Mouse (Mus musculus) MEL (cell line): ENCODE measurements around the gene Hist1h2bp. TPM values are rescaled to one million over a fixed set of nuclear protein-coding genes. Genes with fewer than 3 reads are reported as not detected.

ENCODE experiments used
- DNase-seq: peaks from one replicate; pipeline ENCODE4 v3.0.0; 2011; ENCODE audit warnings: low read depth, low spot score
- H3K27ac ChIP-seq: 2 replicates; pipeline ENCODE4 v1.5.1; 2012; ENCODE audit warnings: low read depth, mild to moderate bottlenecking, control low read depth, low read length, moderate library complexity; ENCODE audit not compliant: control insufficient read depth
- H3K27me3 ChIP-seq, 2 experiments: fragments of 150-350 bp in 1 of 2; sonication (generic) in 1 of 2; 2 replicates each; pipeline ENCODE4 v1.6.1; 2012; ENCODE audit warnings: low read length in 2 of 2, mild to moderate bottlenecking in 2 of 2, improper control_type of control experiment in 1 of 2, moderate library complexity in 1 of 2; ENCODE audit not compliant: insufficient read depth in 2 of 2, control insufficient read depth in 1 of 2
- H3K36me3 ChIP-seq, 2 experiments: 2 replicates each; pipeline ENCODE4 v1.6.1; 2012 to 2014; ENCODE audit warnings: low read length in 2 of 2, improper control_type of control experiment in 1 of 2, inconsistent platforms in 1 of 2, mild to moderate bottlenecking in 1 of 2; ENCODE audit not compliant: insufficient read depth in 2 of 2, control insufficient read depth in 1 of 2
- H3K4me1 ChIP-seq, 2 experiments: fragments of 150-350 bp in 1 of 2; sonication (generic) in 1 of 2; 2 replicates each; pipeline ENCODE4 v1.6.1; 2012; ENCODE audit warnings: low read length in 2 of 2, improper control_type of control experiment in 1 of 2, mild to moderate bottlenecking in 1 of 2; ENCODE audit not compliant: insufficient read depth in 2 of 2, control insufficient read depth in 1 of 2
- H3K4me3 ChIP-seq, 2 experiments: fragments of 150-350 bp in 1 of 2; sonication (generic) in 1 of 2; 2 replicates each; pipeline ENCODE4 v1.5.1; 2012; ENCODE audit warnings: low read depth in 2 of 2, low read length in 2 of 2, mild to moderate bottlenecking in 2 of 2, moderate library complexity in 2 of 2, control low read depth in 1 of 2, improper control_type of control experiment in 1 of 2; ENCODE audit not compliant: control insufficient read depth in 1 of 2, insufficient read depth in 1 of 2
- H3K79me2 ChIP-seq: 2 replicates; pipeline ENCODE4 v1.6.1; 2012; ENCODE audit warnings: mild to moderate bottlenecking, low read length, moderate library complexity; ENCODE audit not compliant: control insufficient read depth, poor library complexity, insufficient read depth
- H3K9ac ChIP-seq: 2 replicates; pipeline ENCODE4 v1.6.1; 2012; ENCODE audit warnings: low read depth, mild to moderate bottlenecking, control low read depth, low read length, moderate library complexity; ENCODE audit not compliant: control insufficient read depth, poor library complexity, severe bottlenecking
- H3K9me3 ChIP-seq: fragments of 150-350 bp; sonication (generic); replicated peaks from 2 replicates; pipeline ENCODE4 v1.6.1; 2012; ENCODE audit warnings: mild to moderate bottlenecking, low read length, improper control_type of control experiment, moderate library complexity; ENCODE audit not compliant: insufficient read depth
- CHD1 ChIP-seq: IDR thresholded peaks from 2 replicates; pipeline ENCODE4 v1.6.1; 2012; ENCODE audit warnings: low read depth, mild to moderate bottlenecking, inconsistent platforms, low read length, improper control_type of control experiment
- CTCF ChIP-seq, 3 experiments: IDR thresholded peaks in 2 of 3; conservative IDR thresholded peaks in 1 of 3; 2 replicates each; pipeline ENCODE4 v1.5.1; 2011 to 2012; ENCODE audit warnings: low read length in 3 of 3, low read depth in 2 of 3, mild to moderate bottlenecking in 2 of 3, improper control_type of control experiment in 1 of 3, inconsistent platforms in 1 of 3, mixed read lengths in 1 of 3, moderate library complexity in 1 of 3; ENCODE audit not compliant: control insufficient read depth in 1 of 3, insufficient read depth in 1 of 3, poor library complexity in 1 of 3, severe bottlenecking in 1 of 3
- ELF1 ChIP-seq: IDR thresholded peaks from 2 replicates; pipeline ENCODE4 v1.6.1; 2014; ENCODE audit warnings: low read depth, mild to moderate bottlenecking, inconsistent platforms, low read length, improper control_type of control experiment, moderate library complexity
- ETS1 ChIP-seq: IDR thresholded peaks from 2 replicates; pipeline ENCODE4 v1.6.1; 2012; ENCODE audit warnings: low read depth, mild to moderate bottlenecking, inconsistent platforms, low read length, improper control_type of control experiment, moderate library complexity
- MAFK ChIP-seq: IDR thresholded peaks from 2 replicates; pipeline ENCODE4 v1.6.1; 2011; ENCODE audit warnings: low read depth, mild to moderate bottlenecking, low read length, improper control_type of control experiment, borderline replicate concordance
- MAX ChIP-seq: IDR thresholded peaks from 2 replicates; pipeline ENCODE4 v1.6.1; 2011; ENCODE audit warnings: low read length, improper control_type of control experiment
- MYB ChIP-seq: IDR thresholded peaks from 2 replicates; pipeline ENCODE4 v1.6.1; 2011; ENCODE audit warnings: mild to moderate bottlenecking, low read depth, low read length, improper control_type of control experiment
- MYC ChIP-seq: IDR thresholded peaks from 2 replicates; pipeline ENCODE4 v1.6.1; 2011; ENCODE audit warnings: low read depth, mild to moderate bottlenecking, low read length, improper control_type of control experiment, moderate library complexity
- NRF1 ChIP-seq: IDR thresholded peaks from 2 replicates; pipeline ENCODE4 v1.6.1; 2014; ENCODE audit warnings: low read depth, mild to moderate bottlenecking, inconsistent platforms, low read length, improper control_type of control experiment, moderate library complexity; ENCODE audit not compliant: poor library complexity, insufficient read depth, severe bottlenecking
- POLR2A ChIP-seq, 2 experiments: IDR thresholded peaks; 2 replicates each; pipeline ENCODE4 v1.6.1; 2011 to 2012; ENCODE audit warnings: low read length in 2 of 2, mild to moderate bottlenecking in 2 of 2, control low read depth in 1 of 2, improper control_type of control experiment in 1 of 2, low read depth in 1 of 2, moderate library complexity in 1 of 2; ENCODE audit not compliant: control insufficient read depth in 1 of 2, insufficient read depth in 1 of 2, poor library complexity in 1 of 2
- POLR2AphosphoS2 ChIP-seq: IDR thresholded peaks from 2 replicates; pipeline ENCODE4 v1.6.1; 2011; ENCODE audit warnings: low read length, improper control_type of control experiment
- POLR2AphosphoS5 ChIP-seq: IDR thresholded peaks from 2 replicates; pipeline ENCODE4 v1.6.1; 2012; ENCODE audit warnings: low read depth, borderline replicate concordance, mild to moderate bottlenecking, inconsistent platforms, low read length, moderate library complexity, mixed read lengths
- RCOR1 ChIP-seq: IDR thresholded peaks from 2 replicates; pipeline ENCODE4 v1.6.1; 2012; ENCODE audit warnings: low read depth, mild to moderate bottlenecking, inconsistent platforms, low read length, improper control_type of control experiment
- UBTF ChIP-seq: IDR thresholded peaks from 2 replicates; pipeline ENCODE4 v1.6.1; 2012; ENCODE audit warnings: low read depth, mild to moderate bottlenecking, inconsistent platforms, low read length, improper control_type of control experiment, moderate library complexity, borderline replicate concordance; ENCODE audit not compliant: insufficient read depth
- USF1 ChIP-seq: IDR thresholded peaks from 2 replicates; pipeline ENCODE4 v1.6.1; 2014; ENCODE audit warnings: low read depth, mild to moderate bottlenecking, inconsistent platforms, low read length, improper control_type of control experiment, moderate library complexity
- ZKSCAN1 ChIP-seq: IDR thresholded peaks from 2 replicates; pipeline ENCODE4 v1.6.1; 2012; ENCODE audit warnings: low read depth, mild to moderate bottlenecking, inconsistent platforms, low read length, improper control_type of control experiment, moderate library complexity
- ZMIZ1 ChIP-seq: IDR thresholded peaks from 2 replicates; pipeline ENCODE4 v1.6.1; 2012; ENCODE audit warnings: low read depth, mild to moderate bottlenecking, inconsistent platforms, low read length, improper control_type of control experiment, moderate library complexity
- polyA plus RNA-seq, 2 experiments: library from polyadenylated mRNA; stranded (reverse) in 1 of 2; unstranded in 1 of 2; fragments of >175 nt in 1 of 2; fragments of >200 nt in 1 of 2; gene quantifications; 2 replicates each; pipeline versions ENCODE4 v1.2.1 to v1.2.4; 2012; ENCODE audit warnings: low replicate concordance in 2 of 2, low read depth in 1 of 2; ENCODE audit not compliant: insufficient read length in 2 of 2, insufficient read depth in 1 of 2, missing spikeins in 1 of 2
- total RNA-seq: library from RNA; depleted of rRNA; stranded (reverse); fragments of 300-350 nt; gene quantifications from 2 replicates; pipeline ENCODE4 v1.2.3, GENCODE M21; 2012

Gene Hist1h2bp
- total and polyA plus RNA-seq, 3 experiments = 3.0 to 512 TPM; not detected in 1

- Histone ChIP-seq H3K27me3 (no peaks in the 10 kb centered on the region), H3K4me3 (peak within 1 kb of the TSS; percentile 17 to 64), H3K79me2 (peaks cover 8% of the 10 kb centered on the region; the same call in 1 of the 2 replicates), H3K9me3 (no peaks in the 10 kb centered on the region), H3K27ac (peak within 1 kb of the TSS; percentile 99), H3K36me3 (peaks cover 0 to 30% of the 10 kb centered on the region in 2 experiments; a peak in 2 of 4 replicates), H3K9ac (peak within 1 kb of the TSS; percentile 93), H3K4me1 (peaks cover 0 to 15% of the 10 kb centered on the region in 2 experiments; a peak in 2 of 4 replicates)
- TF ChIP-seq UBTF (no peak), ZKSCAN1 (no peak), POLR2A (IDR thresholded peaks at IDR 0.05; ENCODE audit: control insufficient read depth in 1 of 2, insufficient read depth in 1 of 2, low read depth in 1 of 2, low read length in 2 of 2, poor library complexity in 1 of 2) (peak in 1 of 2 experiments; percentile 97; a peak in 2 of 4 replicates), CTCF (IDR thresholded peaks at IDR 0.05 in 2 of 3, conservative IDR thresholded peaks at IDR 0.05 in 1 of 3; ENCODE audit: control insufficient read depth in 1 of 3, insufficient read depth in 1 of 3, low read depth in 2 of 3, low read length in 3 of 3, poor library complexity in 1 of 3, severe bottlenecking in 1 of 3) (0 out of 6 replicates have a peak, but pooled peaks of 1 of the 3 experiments have one; percentile 9), POLR2AphosphoS5 (peak; percentile 97), USF1 (no peak), ZMIZ1 (no peak)
- DNase-seq = peak; percentile 94
These were observed 7.2 kb upstream of the Hist1h2bp start, which contains the start of gene Hist1h1b for GRCm38 (mm10) chr13:21779767-21780731. Gene Hist1h1b, minus strand, starts transcription at chr13:21780625.

GRCm38 (mm10) chr13:21781021-21781555, 6.2 kb upstream of the Hist1h2bp start:
- H3K36me3 ChIP-seq = peaks cover 0 to 38% of the 10 kb centered on the region in 2 experiments; a peak in 2 of 4 replicates
- H3K79me2 ChIP-seq = peaks cover 8% of the 10 kb centered on the region; the same call in 1 of the 2 replicates
- peaks cover 0 to 15% of the 10 kb centered on the region in 2 experiments; a peak in 2 of 4 replicates for H3K4me1 ChIP-seq
- peak overlapping the region; percentile 99 for H3K27ac ChIP-seq
- no peaks in the 10 kb centered on the region for H3K27me3 ChIP-seq
- no peak for TF ChIP-seq POLR2AphosphoS2
- TF ChIP-seq MAFK = no peak
- TF ChIP-seq MAX = no peak
- no peak for TF ChIP-seq CHD1
- TF ChIP-seq ELF1 = no peak
- TF ChIP-seq MYB = no peak
- TF ChIP-seq POLR2AphosphoS5 = no peak
- no peak for TF ChIP-seq ETS1
- TF ChIP-seq USF1 = no peak
- no peak for TF ChIP-seq MYC
- TF ChIP-seq NRF1 = no peak
- no peak for TF ChIP-seq RCOR1
- no peaks in the 10 kb centered on the region for H3K9me3 ChIP-seq
- peak overlapping the region; percentile 17 to 64 for H3K4me3 ChIP-seq
- peak overlapping the region; percentile 93 for H3K9ac ChIP-seq
- peak; percentile 77 for DNase-seq
